Mouse (Mus musculus): ENCODE measurements around the gene Olfr1389.

DNA sequence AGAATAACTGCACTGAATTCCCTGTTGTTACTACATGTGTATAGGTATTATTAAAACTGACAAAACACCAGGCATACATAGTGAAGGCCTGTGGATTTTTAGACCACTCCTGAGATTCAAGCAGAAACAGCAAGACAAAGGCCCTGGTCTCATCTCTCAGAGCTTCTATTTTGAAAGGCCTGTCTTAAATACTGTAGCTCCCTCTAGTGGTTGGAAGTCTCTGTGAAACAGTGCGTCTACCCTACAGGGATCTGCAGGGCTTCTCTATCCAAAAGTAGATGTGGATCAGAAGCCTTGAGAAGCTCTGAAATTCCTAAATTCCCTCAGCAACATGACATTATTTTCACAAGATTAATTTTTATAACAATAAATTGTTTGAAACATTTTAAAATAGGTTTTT lies 12.3 kb upstream of the Olfr1389 start:
- TF ChIP-seq CTCF (IDR thresholded peaks at IDR 0.05; ENCODE audit: extremely low read depth, insufficient read depth, low read length): 0 out of 2 replicates have a peak, but pooled peaks have one; percentile 15
- TF ChIP-seq POLR2A (IDR thresholded peaks at IDR 0.05; ENCODE audit: extremely low read depth, insufficient read depth, low read length): no peak
